Mouse (Mus musculus): ENCODE measurements around the gene Slc7a6.

GRCm38 (mm10) chr8:106129232-106129930, 39.3 kb upstream of the Slc7a6 start:
- TF ChIP-seq POLR2A (IDR thresholded peaks at IDR 0.05; ENCODE audit: low read depth, low read length): no peak
- no peak for TF ChIP-seq CTCF (IDR thresholded peaks at IDR 0.05; ENCODE audit: extremely low read depth, insufficient read depth, insufficient read length, insufficient replicate concordance)
